Mouse (Mus musculus): ENCODE data around the gene Kng1. TPM values are rescaled to one million over a fixed set of nuclear protein-coding genes. Genes with fewer than 3 reads are reported as not detected.

Gene Kng1
- total RNA-seq, 2 experiments from 2014 or later = not detected

GRCm38 (mm10) chr16:23112861-23113435 lies 55.3 kb downstream of the Kng1 start:
- no peak for DNase-seq (ENCODE audit: extremely low spot score in 1 of 2, low spot score in 1 of 2)

GRCm38 (mm10) chr16:23113903-23114302 lies 56.2 kb downstream of the Kng1 start:
- DNase-seq (ENCODE audit: extremely low spot score in 1 of 2, low spot score in 1 of 2) = no peak

DNA sequence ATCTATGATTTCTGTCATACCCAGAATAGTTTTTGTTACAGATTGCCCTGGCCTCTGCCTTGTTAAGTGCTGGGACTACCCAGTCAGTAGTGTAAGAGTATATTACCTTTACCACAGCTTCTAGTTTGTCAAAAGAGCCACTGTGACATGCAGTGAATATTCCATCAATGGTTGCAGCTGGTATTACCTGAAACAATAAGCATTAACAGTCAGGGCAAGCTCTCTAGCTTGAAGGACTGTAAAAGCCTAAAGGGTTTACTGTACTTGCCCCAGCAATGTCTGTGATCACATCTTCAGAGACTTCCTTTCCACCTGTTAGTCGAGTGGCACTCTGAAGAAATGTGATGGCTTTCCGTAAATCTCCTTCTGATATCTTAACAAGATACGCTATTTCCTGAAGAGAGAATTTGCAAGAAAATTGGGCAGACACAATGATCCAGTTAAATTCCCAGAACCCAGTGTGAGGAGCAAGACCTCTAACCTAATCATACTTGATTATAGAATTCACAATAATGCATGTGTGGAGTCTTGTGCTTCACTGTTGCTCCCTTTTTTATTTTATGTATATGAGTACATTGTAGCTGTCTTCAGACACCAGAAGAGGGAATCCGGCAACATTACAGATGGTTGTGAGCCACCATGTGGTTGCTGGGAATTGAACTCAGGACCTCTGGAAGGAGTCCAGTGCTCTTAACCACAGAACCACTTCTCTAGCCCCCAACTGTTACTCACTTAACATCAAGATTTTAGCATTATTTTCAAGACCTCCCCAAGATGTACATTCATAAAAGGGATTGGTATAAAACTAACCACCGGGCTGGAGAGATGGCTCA lies 56.9 kb downstream of the Kng1 start:
- DNase-seq (ENCODE audit: extremely low spot score in 1 of 2, low spot score in 1 of 2) = no peak

DNA sequence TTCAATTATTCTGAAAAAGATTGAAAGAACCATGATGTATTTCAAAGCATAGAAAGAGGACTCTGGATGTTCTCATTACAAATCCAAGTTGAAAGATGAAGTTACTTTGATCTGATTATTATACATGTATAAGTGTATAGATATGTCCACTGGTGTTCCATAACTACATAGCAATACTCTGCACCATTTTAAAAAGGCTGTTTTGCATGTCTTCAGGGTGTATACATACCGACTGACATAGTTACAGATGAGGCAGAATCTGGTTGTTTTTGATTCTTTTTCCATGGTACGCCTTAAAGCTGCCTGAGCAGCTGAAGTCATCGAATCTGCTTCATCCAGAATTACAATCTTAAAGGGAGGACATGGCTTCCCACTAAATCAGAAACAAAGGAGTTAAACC lies 57.8 kb downstream of the Kng1 start:
- no peak for DNase-seq (ENCODE audit: extremely low spot score in 1 of 2, low spot score in 1 of 2)

DNA sequence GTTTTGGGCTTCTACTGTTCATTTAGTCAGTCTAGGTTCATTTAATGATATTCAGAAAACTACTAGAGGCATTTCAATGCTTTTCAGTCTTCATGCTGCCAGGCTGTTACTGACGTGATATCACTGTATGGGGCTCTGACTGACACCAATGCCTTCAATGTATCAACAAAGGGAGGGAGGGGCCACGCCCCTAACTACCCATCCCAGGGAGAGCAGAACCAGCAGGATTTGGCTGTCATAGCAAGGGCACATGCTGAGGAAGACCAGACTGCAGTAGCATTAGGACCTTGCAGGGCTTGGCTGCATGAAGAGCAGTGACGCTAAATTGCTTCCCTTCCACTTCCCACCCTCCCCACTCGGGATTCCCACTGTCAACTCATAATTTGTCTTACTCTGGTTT lies 59.5 kb downstream of the Kng1 start:
- no peak for DNase-seq (ENCODE audit: extremely low spot score in 1 of 2, low spot score in 1 of 2)

DNA sequence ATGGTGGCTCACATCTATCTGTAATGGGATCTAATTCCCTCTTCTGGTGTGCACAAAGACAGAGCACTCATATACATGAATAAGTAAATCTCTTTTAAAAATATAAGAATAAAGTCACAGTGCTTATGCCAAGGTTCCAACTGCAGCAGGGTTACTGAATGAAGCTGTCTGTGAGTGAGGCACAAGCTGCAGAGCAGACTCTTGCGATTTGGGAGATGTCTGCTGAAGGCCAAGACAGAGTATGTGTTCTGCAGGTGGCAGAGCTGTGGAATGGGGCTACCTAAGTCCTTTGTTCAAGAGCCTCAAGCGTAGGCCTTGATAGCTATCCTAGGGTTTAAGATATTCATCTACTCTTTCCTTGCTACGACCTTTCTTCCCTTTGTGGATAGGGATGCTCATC lies 64.8 kb downstream of the Kng1 start:
- DNase-seq (ENCODE audit: extremely low spot score in 1 of 2, low spot score in 1 of 2) = no peak

- no peak for DNase-seq (ENCODE audit: extremely low spot score in 1 of 2, low spot score in 1 of 2)
Measured at GRCm38 (mm10) chr16:23123104-23123503, 65.4 kb downstream of the Kng1 start.

- no peak for DNase-seq (ENCODE audit: extremely low spot score in 1 of 2, low spot score in 1 of 2)
Measured at GRCm38 (mm10) chr16:23124398-23124797, 66.7 kb downstream of the Kng1 start.

- no peak for DNase-seq (ENCODE audit: extremely low spot score in 1 of 2, low spot score in 1 of 2)
Measured at GRCm38 (mm10) chr16:23127311-23127672, 69.6 kb downstream of the Kng1 start.

DNA sequence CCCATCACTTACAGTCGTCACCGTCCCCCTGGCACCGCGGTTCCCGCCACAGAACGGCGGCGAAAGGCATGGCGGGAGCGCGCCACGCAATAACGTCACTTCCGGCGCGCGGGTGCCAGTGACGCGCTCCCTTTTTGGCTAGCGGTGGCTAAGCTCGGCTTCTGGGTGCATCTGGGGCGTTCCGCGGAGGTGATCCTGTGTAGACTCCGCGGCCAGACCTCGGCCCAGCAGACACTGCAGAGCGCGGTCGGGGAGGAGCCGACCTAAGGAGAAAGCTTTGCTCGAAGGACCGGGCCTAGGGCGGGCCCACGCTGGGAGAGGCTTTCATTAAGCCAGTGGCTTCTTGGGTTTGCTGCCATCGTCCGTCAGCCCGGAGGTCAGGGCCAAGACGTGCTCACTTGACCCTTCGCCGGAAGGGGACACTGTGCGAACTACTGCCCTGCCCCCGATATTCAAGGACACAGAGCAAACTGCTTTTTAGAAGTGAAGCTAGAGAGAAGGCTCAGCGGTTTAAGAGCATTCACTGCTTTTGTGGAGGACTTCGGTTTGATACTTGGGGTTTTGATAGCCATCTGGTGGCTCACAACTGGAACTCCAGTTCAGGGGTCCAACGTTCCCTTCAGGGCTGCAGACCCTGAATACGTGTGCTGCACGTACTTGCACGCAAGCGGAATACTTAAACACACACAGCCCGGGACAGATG lies 70.2 kb downstream of the Kng1 start, which contains the start of gene Rfc4:
Gene Rfc4, minus strand, starts transcription at position 65 of the 703 bp plus-strand sequence.
- DNase-seq (ENCODE audit: extremely low spot score in 1 of 2, low spot score in 1 of 2) = peak; percentile 94 to 96

DNA sequence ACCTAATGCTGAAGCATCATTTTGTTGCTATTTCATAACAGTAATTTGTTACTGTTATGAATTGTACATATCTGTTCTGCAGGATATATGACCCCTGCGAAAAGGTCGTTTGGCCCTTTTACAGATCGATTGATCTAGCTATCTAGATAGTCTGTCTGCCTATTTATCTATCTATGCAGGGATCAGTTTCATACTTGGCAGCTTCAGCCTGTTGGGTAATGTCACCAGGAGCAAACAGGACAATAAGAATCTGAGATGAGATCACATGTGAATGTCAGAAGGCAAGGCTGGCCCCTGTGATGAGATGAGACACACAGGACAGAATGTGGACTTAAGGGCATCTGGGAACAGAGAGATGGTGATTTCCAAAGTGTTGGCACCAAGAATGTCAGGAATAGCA lies 72.6 kb downstream of the Kng1 start:
- DNase-seq (ENCODE audit: extremely low spot score in 1 of 2, low spot score in 1 of 2) = no peak

Small RNA genes within 50 kb of the gene (microRNA-seq; reads per million reads assigned to microRNA genes)
- gene Gm49346 = 0.37 to 2.4 reads per million in 2 experiments

Other genes with a start within 250 kb of the Kng1 start
- not detected for gene Crygs, start 246.3 kb upstream of the Kng1 start, total RNA-seq (2021)
- gene Tbccd1, start 200.2 kb upstream of the Kng1 start, total RNA-seq (2021) = 10 to 100 TPM; 13.7 to 14.6 TPM
- 10 to 100 TPM; 71.1 to 71.7 TPM for gene Dnajb11, start 200.0 kb upstream of the Kng1 start, total RNA-seq (2021)
- gene Ahsg, start 166.6 kb upstream of the Kng1 start, total RNA-seq (2021) = not detected
- gene Fetub, start 139.5 kb upstream of the Kng1 start, total RNA-seq (2021) = under 1 TPM in 1 of 2 experiments, not detected in 1; 0.25 TPM
- gene Hrg, start 106.8 kb upstream of the Kng1 start, total RNA-seq (2021) = not detected
- gene Kng2, start 28.4 kb upstream of the Kng1 start, total RNA-seq (2021) = not detected
- gene Eif4a2, start 49.6 kb downstream of the Kng1 start, total RNA-seq (2021) = 100 to 1,000 TPM; 898 to 914 TPM
- 1 to 10 TPM; 4.8 TPM for gene Rfc4, start 69.9 kb downstream of the Kng1 start, total RNA-seq (2021)
- not detected for gene Adipoq, start 88.7 kb downstream of the Kng1 start, total RNA-seq (2021)
- gene St6gal1, start 166.9 kb downstream of the Kng1 start, total RNA-seq (2021) = 10 to 100 TPM; 13.2 to 15.2 TPM

Data from layer of hippocampus, postnatal 25 days (tissue).